Mouse (Mus musculus) E14TG2a.4 (cell line): ENCODE results near the gene Fry.

Experiments
- CTCF ChIP-seq: conservative IDR thresholded peaks from 2 replicates; pipeline ENCODE4 v1.5.1; 2014; ENCODE audit warnings: low read length
- NANOG ChIP-seq: IDR thresholded peaks from 2 replicates; pipeline ENCODE4 v1.6.1; 2014; ENCODE audit warnings: borderline replicate concordance, low read length, mixed read lengths
- POU5F1 ChIP-seq: IDR thresholded peaks from 2 replicates; pipeline ENCODE4 v1.6.1; 2014; ENCODE audit warnings: low read length, borderline replicate concordance

DNA sequence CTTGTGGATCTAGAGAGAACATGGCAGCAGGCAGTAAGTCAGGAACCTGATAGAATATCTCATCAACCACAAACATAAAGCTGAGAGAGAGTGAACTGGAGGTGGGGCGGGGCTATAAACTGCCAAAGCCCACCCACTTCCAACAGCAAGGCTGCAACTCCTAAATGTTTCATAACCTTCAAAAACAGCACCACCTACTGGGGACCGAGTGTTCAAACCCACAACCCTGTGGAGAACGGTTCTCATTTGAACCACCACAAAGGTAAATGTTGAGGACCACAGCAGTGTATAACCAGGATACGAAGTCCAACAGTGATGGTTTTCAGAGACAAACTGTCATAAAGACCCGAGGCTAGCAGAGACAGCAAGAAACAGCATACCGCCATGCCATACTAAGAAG lies 196.1 kb downstream of the Fry start:
- TF ChIP-seq CTCF = 0 out of 2 replicates have a peak, but pooled peaks have one; percentile 28
- no peak for TF ChIP-seq NANOG
- TF ChIP-seq POU5F1 = no peak
